Mouse (Mus musculus) adrenal gland, postnatal 36 days (tissue): ENCODE data around the gene Trappc3l. TPM values are rescaled to one million over a fixed set of nuclear protein-coding genes. Genes with fewer than 3 reads are reported as not detected.

Source experiments
- DNase-seq, 2 experiments: peaks; one replicate each; pipeline ENCODE4 v3.0.0; 2021; ENCODE audit warnings: mixed read lengths in 1 of 2
- total RNA-seq, 2 experiments: library from RNA; stranded (reverse); gene quantifications; 2 replicates each; pipeline ENCODE4 v1.2.3; 2021

The Trappc3l gene
- total RNA-seq, 2 experiments from 2014 or later = not detected

DNA sequence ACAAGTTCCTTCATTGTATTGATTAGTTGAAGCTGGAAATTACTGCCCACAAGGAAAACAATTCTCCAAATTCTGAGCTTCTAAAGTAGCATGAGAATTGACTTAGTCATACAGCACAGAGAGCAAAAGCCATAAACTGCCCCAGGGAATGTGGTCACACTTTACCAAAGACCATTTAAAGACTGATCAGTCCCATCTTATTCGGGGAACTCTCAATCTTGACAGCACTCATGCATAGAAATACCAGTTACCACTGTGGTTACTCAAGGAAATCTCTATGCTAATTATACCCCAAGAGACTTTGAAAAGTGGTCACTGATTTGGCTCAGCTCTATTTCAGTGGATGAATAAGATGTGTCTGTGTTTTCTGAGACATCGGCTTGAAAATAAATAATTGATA, 57.8 kb downstream of the Trappc3l start:
- DNase-seq = no peak

DNA sequence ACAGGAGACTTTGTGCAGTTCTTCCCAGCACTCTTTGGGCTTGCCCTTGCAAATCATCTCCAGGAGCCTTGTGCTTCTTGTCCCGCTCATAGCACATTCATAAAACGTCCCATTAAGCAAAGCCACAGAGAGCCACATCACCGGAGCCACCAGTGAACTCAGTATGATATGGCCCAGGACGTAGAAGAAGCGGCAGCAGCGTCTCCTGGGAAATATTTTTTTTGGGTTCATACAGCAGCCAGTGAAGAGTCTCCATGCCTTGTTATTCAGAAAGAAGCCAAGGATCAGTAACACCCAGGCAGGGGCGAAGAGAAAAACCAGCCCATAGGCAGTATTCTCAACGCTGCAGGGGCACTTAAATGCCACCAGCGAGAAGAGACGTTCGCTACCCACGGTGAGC, 58.6 kb downstream of the Trappc3l start:
- no peak for DNase-seq

DNA sequence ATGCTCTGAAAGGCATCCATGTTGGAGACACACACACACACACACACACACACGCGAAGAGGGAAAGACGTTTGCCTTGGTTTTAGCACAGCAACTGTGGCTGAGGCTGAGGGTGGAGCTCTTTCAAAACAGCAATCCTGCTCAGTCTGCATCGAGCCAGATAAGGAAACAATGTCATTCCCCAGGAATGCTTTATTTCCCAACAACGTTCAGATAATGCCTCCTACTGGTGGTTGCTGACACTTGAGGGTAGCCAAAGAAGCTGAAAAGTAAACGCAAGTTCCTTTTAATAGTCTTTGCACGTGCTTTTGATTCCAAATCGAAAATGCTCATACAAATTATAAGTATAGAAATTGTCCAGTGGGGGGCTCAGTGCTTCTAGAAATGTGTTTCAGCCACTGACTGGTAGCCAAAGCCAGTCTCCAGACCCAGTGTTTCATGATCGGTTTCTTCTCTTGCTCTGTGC, 59.1 kb downstream of the Trappc3l start, which contains the start of gene Calhm5:
Gene Calhm5 (minus strand): TSS at position 102 of the 466 bp plus-strand sequence.
- DNase-seq = peak; percentile 24 to 44

DNA sequence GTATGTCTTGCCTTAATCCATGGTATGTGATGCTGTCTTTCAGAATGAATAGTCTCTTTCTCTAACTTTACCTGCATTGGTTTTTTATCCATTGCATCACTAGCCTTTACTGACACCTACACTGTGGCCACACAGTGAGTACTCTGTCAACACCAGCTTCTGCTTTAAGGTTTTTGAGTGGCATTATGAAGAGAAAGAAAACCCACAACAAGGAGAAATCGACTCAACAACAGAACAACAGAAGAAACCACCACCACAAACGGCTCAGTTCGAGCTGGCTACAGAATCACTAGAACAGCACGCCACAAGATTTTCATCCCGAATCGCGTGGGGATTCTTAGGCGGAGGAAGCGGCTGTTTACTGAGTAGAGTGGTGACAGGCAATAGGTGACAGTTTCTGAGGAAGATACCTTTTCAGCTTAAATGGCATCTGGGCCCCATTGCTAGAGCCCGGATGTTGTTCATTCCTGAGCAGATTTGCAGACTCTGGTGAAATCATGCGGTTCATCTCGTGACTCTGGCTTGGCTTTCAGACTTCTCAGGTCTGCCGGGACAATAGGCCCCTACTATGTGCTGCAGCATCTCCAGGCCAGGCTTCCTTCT, 73.6 kb downstream of the Trappc3l start:
- DNase-seq = no peak

DNA sequence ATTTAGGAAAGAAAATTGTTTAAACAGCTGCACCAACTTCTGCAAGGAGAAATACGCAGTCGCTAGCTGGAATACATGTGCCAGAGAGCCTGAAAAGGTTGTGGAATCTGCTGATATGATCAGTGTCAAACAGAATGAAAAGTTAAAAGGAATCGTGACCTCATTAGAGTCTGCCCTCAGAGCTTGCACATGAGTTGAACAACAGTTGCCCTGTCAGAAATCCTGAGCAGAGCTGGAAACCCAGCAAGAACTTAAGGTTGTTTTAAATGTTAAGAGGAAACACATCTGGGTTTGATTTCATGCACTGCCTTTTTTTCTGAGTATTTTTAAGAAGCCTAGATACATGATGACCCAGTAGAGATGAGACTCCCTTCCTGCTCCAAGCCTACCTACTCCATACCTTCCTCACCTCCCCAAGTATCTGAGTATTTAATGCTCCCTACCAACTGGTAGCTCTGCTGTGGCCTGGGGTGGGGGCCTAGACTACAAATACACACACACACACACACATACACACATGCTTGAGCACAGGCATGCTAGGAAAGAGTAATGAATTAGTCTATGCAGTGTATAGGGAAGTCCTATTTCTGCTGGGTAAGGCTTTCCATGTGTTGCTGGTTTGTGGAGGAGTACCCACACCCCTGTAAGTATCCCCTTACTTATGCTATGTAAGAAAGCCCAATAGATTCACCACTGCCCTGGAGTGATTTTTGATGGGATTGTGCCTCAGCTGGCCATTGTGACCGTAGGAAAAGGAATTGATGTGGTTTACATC, 74.8 kb downstream of the Trappc3l start:
- no peak for DNase-seq

DNA sequence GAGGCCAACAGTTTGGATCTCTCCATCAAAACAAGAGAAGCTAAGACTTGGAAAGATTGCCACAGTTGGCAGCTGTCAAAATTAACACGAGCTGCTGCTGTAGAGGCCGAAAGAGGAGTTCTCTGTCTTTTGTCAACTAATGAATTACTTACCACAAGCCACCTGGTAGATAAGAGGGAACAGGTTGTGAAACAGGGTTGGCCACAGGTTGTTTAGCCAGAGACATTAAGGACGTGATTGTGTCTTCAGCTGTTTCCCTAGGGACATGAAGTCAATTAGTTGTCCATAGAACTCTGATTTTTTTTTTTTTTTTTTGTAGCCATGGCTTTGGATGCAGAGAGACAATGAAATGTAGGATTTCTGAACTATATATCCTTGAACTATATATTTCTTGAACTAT, 79.7 kb downstream of the Trappc3l start:
- DNase-seq = no peak

DNA sequence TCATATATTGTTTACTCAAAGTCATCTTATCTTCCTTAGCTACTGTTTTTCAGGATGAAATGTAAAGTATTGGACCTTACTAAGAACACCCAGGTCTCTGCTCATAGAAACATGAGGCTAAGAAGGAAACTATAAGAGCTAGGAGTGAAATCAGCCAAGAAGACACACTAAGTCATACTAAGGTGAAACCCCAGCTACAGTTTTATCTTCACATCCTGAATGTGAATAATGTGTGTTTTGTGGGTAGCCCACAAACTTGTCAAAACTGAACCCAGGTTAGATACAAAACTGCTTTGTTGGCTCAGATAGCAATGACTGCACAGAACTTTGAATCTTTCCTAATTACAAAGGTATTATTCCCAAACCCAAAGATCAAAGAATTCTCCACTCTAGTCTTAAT, 80.4 kb downstream of the Trappc3l start:
- DNase-seq = no peak

DNA sequence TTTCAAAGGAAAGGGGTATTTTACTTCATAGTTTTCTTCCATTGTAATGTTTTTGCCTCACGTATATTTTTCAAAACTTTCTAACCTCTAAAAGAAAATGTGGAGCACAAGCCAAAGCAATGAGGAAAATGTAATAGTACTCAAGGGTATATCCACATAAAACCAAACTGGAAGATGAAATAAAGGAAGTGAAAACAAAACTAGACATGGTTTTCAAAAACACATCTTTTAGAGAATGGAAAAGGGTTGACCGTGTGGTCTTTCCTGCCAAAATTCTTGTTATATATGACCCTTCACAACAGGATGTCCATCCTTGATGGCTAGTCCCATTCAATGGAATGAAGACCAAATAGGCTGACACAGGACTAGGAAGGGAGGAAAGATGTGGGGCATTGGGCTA, 81.0 kb downstream of the Trappc3l start:
- no peak for DNase-seq

DNA sequence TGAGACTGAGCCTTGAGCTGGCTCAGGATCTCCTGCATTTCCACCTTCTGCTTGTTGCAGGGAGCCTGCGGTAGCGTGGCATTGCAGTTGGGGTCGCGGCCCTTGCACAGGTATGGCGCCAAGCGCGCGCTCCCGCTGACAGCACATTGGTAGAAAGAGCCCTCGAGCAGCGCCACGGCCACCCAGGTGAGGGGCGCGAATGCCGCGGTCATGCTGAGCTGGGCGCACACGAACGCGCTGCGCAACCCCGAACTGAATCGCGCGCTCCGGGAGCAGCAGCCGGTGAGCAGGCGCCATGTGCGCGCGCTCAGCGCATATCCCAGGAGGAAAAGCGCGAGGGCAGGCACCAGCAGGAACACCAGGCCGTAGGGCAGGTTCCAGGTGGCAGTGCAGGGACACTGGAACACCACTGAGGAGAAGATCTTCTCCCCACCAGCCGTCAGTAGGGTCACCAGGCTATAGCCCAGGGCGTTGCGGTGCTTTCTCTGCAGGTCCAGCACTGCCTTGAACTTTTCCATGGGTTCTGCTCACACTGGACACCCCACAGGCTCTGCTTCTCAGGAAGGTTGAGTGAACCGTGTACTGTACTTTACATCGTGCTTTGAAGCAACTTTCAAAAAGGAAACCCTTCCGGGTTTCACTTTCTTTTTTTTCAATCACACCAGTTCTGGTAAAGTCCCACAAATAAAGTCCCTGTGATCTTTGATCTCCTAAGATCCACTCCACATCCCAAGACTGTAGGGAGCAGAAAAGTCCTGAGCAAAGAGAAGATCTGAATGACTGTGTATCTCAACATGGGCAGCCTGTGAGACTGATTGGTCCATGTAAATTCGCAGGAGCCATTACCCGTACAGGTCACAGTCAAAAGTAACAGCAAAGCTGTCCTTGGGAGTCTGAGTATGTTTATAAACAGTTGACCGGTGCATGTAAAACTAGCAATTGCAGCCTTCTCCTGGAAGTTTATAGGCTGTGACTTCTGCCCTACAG, 90.3 kb downstream of the Trappc3l start, which contains the start of gene Calhm6:
Gene Calhm6 (minus strand): TSS at position 593 of the 987 bp plus-strand sequence.
- DNase-seq = peak; percentile 40 to 62

DNA sequence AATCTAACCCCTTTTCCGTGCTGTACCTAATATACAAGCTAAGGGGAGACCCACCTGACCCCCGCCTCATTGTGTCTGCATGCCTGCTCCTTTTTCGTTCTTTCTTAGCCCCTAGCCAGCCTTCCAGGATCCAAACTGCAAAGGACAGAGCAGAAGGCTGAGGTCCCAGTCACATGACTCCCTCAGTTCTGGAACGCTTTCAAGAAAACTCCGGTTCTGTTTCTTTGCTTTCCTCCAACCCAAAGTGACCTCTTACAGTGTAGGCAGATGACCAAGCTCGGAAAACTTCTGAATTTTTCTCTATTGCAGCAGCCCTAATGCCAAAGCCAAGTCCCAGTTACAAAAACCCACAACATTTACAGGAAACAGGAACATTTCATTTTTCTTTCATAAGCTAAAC, 91.0 kb downstream of the Trappc3l start:
- peak; percentile 15 to 41 for DNase-seq

DNA sequence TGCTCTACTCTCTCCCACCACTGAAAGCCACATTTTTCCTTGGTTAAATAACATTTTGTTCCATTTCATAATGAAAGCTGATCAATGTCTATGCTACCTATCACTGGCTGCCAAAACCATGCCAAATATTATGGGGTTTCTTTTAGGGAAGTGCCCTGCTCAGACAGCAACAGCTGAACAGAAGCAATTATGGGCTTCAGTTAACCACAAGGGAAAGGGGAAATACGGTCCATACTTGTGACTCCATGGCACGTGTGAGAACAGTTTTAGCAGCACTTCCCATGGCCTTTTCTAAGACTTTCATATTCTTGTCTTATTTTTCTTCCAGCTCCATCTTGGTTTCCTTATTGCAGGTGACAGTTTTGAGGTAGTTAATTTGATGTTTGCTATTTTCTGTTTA, 94.0 kb downstream of the Trappc3l start:
- DNase-seq = no peak

DNA sequence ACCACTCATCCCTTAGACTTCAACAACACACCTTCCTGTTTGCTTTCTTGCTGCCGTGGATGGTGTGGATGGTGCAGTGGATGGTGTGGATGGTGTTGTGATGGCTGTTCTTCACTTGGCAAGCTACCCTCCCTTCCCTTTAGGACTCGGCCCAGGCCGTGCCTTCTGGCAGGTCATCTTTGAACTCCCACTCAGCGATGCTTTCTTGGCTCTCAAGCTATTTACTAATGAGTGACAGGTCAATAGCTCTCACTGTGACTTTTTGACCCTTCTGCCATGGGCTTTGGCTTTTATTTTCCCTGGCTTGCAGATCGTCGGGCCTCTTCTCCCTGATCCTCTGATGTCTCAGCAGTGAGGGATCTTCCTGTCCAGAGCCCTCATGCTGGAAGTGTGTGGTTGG, 99.0 kb downstream of the Trappc3l start:
- DNase-seq = no peak

DNA sequence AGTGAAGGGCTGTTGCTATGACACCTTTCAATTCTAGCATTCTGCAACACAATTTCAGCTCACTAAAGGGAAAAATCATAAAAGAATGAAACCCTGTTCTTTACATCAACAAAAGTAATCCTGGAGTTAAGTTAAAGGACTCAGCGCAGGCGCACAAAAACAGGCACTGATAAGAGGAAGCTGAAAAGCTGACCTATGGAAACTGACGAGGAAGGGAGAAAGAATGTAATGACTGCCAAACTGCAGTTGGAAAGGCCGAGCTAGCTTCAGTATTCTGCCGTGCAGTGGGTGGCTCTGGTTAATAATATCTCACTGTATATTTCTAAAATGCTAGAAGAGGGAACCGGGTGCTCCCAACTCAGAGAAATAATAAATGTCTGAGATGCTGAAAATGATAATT, 100.6 kb downstream of the Trappc3l start:
- no peak for DNase-seq

DNA sequence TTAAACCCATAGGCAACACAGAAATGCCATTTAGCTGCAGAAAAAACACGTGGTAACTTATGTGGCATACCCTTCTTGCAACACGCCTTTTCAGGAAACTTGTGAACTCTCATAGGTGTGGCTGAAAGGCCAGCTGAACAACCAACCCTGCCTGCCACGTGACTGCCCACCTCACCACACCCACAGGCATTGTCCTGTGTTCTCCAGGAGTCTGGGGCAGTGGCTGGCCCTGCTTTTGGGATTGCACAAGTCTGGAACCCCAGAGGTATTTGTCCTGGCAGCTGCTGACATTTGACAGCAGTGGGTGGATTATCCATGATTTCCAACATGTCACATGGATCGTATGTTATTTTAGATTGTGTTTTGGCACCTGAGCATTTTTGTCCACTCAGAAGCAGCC, 102.4 kb downstream of the Trappc3l start:
- DNase-seq = peak in 1 of 2 experiments; percentile 18

DNA sequence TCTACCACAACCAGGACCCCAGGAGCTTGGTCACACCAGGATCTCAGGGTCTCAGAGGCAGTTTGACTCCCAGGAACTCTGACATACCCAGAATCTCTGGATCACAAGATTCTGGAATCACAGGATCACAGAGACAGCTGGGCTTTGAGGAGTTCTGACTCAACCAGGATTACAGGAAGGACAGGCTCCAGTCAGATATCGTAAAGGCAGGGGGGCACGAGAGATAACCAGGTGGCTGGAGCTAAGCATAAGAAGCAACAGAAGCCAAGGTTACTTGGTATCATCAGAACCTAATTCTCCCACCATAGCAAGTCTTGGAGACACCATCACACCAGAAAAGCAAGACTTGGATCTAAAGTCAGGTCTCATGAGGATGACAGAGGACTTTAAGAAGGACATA, 104.3 kb downstream of the Trappc3l start:
- DNase-seq = no peak

DNA sequence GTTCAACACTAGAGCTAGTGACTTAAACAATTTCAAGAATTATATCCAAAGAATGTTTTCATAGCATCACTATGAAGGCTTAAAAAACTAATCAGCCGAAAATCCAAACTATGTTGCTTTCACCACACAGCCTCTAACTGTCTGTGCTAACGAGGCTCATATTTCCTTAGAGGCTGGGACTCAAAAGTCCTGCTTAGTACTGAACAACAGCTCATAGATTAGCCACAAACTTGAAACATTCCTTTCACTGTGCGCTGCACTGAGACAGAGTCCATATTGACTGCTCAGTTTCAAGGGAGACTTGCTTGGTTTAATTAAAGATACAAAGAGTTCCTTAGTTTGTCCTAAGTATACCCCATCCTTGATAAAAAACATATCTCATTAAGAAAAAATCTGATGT, 112.4 kb downstream of the Trappc3l start:
- no peak for DNase-seq

DNA sequence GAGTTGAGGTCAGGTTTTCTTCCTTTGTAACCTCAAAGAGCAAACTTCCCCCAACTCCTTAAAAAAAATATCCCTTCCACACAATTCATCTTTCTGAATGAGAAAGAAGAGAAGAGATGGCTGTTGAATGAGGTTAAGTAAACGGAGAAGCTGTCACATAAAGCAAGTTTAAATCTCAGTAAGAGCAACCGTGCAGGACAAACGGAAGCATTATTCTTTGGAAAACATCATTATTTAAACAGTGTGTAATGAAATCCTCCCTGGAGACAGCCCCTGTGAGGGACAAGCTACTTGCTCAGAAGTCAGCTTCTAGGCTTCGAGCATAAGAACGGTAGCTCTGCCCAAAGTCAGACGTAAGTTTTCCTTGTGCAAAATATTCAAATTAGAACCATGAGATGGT, 113.1 kb downstream of the Trappc3l start:
- DNase-seq = no peak

DNA sequence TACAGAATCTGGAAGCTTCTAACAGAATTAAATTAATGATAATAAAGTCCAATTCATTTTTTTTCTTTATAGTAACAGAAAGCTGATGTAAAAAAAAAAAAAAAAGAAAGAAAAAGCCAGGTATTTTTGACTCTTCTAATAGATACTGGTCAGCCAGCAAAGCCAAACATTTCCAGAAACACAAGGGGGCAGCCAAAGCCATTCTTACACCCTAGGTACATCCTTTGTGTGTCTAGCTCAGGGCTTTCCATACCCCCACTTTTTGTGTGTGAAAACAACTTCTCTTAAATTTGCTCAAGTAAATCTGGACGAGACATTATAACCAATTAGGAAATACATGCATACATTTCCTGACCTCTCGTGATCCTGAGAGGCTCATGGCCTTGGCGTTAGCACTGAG, 114.4 kb downstream of the Trappc3l start:
- DNase-seq = peak; percentile 9 to 21

DNA sequence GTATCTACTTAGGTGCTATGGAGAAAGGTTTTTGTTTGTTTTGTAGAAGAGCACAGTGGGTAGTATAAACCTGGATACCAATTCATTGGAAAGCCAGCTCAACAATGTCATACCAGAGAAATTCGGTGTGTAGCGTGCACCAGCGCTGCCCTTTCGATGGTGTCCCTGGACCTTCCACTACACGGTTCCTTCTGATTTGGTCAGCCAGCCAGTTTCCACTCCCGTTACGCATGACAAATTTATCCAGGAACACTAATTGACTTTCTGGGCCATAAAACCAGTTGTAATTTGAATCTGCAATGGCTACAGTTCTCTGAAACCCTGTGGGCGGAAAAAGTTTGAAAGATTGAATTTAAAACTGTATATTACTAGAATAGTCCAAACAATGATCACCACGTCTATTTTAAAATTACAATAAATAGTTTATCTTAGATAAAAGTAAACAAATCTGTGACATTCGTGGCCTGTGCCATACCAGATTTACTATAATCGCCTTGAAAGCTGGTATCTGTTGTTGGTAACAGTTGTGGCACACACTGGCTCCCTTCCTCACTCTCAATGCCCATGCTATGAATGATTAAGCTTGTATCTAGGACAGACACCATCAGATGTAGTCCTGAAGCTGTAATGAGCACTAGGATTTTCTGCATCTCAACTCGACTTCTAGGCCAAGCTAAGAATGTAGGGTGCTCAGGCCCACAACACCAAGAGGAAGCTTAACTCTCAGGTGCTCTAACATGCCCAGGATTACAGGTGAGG, 118.6 kb downstream of the Trappc3l start:
- no peak for DNase-seq
